Mouse (Mus musculus): Measurements from ENCODE around the gene Ikzf2. TPM values are rescaled to one million over a fixed set of nuclear protein-coding genes. Genes with fewer than 3 reads are reported as not detected.

The Ikzf2 gene
- 1 to 10 TPM; 5.5 to 6.9 TPM for total RNA-seq (2021)

DNA sequence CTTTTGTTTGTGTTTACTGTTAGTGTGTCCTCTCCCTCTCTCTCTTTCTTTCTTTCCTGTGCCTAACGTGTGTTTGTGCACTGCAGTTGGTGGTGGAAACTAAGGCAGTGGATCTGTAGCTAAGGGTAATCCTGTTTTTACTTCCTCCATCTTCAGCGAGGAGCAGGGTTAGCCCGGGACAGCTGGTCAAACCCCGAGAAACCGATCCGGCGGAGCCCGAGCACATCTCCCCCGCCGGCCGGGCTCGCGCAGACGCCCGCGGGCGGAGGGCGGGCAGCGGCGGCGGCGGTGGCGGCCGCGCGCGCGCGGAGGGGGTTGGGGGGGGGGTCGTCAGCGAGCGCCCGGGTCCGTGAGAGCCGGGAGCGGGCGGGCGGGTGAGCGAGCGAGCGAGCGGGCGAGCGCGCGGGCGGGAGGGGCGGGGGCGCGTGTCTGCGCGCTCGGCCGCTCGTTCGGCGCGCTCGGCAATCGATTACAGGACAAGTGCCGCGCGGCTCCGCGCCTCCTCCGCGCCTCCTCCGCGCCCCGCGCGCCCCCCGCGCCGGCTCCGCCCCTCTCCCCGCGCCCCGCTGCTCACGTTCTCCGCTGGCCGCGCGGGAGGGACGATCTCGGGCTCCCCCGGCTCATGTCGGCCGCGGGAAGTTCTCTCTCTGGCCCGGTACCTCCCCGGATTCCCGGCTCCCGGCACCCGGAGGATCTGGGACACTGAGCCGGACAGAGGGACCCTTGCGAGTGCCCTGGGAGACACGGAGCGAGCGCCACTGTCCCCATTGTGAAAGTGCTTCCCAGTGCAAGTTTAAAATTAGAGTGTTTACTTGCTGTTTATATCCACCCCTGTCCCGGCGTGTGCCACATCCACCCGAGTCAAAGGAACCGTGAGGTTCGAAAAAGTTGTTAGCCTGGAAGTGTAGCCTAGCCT lies at the start of gene Ikzf2:
Gene Ikzf2 (minus strand): TSS at position 170 of the 916 bp plus-strand sequence.
- peak; percentile 50 to 60 for DNase-seq (ENCODE audit: extremely low spot score in 1 of 2, low spot score in 1 of 2)

DNA sequence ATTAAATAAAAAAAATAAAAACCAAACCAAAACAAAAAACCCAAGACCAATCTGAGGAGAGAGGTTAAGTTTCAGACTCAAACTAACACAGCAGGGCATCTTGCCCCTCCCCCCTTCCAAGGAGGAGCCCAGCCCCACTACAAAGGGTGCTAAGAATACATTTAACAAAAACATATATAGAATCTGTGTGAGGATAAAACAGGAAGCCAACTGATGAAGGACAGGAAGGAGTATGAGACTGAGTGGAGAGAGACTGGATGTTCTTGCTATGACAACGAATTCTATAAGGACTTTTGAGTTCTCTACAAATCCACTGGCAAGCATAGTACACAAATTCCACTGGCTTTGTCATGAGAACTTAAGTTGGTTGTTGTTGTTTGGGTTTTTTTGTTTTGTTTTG lies 42.7 kb upstream of the Ikzf2 start:
- DNase-seq (ENCODE audit: extremely low spot score in 1 of 2, low spot score in 1 of 2), result no peak

DNA sequence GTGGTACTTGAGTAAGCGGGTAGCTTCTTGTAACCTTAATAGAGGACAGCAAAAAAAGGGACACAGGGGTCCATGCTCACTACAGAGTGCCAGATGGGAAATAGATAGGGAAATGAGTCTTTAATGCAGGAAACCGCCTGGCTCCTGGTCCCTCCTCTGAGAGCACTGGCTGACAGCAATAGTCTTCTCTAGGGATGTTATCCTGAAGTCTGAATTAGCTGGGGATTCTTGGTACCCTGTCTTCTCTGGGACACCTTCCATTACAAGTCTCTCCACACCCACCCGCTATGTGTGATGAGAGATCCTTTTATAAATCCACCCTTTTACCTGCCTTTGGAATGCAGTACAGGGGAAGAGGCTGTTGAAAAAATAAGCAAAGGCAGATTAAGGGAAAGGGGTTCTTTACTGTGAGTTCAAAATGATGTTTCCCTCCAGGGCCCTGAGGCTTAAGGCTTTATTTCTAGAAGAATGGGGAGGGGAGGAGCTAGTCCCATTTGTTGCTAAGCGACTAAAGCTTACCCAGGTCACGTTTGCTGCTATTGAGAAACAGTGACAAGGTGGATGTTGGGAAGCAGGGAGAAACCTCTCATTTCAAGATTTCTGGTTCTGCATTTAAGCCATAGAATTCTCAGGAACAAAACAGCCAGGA lies 42.1 kb upstream of the Ikzf2 start:
- DNase-seq (ENCODE audit: extremely low spot score in 1 of 2, low spot score in 1 of 2), result no peak

DNA sequence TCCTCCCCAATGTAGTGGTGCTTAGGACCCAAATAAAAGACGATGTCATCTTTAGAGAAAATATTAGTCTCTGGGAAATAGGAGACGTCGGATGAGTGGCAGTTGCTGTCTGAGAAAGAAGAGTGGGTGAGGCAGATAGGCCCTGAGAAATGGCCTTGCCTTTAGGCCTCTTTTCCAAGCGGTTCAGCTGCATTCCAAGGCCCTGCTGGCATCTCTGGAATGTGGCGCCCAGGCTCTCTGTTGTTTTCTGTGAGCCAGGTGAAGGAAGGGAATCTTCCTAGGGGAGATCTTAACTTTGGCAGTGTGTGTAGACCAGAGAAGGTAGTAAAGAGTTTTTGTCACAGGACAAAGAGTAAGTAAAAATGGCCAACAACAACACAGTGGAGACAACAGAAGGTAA lies 40.9 kb upstream of the Ikzf2 start:
- no peak for DNase-seq (ENCODE audit: extremely low spot score in 1 of 2, low spot score in 1 of 2)

DNA sequence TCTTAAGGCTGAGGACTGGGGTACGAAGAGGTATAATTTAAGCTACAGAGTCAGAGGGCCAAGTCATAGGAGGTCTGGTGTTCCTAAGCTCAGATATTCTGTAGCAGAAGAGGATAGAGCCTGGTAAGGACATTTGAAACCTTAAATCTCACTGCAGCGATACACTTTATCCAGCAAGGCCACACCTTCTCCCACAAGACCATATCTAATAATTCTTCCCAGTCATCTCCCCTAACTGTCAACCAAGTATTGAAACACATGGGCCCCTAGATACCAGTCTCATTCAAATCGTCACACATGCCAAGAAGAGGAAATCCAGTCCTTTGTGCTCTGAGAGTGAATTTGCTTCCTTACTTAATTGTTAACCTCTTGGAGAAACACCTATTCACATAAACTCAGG lies 30.1 kb upstream of the Ikzf2 start:
- DNase-seq (ENCODE audit: extremely low spot score in 1 of 2, low spot score in 1 of 2), result no peak

DNA sequence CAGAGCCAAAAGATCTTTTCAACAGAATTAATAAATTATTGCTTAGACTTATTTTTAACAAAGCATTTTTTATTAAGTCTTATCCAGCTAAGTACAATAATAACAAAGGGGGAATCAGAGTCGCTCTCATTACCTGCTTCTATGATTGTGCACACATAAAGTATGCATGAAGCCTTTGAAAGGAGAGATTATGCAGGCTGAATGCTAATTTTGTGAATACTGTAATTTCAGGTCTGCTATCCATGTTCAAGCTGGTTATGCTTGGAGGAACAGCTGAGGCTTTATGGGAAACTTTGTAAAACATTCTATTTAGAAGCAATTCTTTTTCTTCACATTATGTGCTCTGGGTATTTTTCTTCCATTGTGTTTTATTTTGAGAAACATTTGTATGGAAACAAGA lies 21.5 kb upstream of the Ikzf2 start:
- DNase-seq (ENCODE audit: extremely low spot score in 1 of 2, low spot score in 1 of 2), result no peak

DNA sequence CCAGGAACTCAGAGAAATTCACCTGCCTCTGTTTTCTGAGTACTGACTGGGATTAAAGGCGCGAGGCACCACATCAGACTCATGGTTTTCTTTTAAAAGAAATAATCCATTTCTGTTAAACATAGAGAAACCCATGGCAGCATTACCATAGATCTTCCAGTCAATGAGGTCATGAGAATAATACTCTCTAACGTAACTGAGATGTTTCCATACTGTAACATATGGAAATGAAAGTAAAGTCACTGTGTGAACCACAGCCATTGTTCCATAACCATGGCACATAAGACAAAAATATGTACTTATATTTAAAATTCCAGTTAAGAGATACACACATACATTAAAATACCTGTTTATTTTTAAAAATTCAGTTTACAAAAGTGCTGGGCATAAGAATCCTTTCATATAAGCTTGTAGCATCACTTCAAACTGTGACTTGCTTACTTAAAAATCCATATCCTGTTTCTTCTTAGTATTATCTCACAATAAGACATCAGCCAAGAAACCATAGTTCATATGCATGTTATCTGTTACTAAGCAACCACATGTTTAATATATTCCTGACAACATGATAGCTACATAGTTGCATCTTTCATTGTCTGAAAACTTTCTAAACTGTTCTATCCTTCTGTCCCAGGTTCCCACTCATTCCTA lies 16.6 kb upstream of the Ikzf2 start:
- DNase-seq (ENCODE audit: extremely low spot score in 1 of 2, low spot score in 1 of 2), result no peak

DNA sequence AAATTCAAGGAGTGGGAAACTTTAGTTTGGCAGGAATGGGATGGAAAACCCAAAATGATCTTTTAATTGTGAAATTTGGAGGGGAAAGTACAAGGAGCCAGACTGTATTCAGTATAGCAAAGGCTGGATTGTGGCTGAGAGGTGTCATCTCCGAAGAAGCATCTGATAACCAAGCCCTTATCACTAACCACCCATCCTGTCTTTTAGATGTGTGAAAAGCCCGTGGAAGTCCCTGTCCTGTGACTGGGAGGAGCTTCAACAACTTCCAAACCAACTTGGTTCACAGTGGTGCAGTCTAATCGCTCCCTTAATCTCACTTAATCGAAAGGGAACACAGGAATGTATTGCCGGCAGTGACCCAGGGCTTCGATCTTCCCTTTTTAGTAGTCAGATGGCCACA lies 4.9 kb upstream of the Ikzf2 start:
- DNase-seq (ENCODE audit: extremely low spot score in 1 of 2, low spot score in 1 of 2), result no peak

DNA sequence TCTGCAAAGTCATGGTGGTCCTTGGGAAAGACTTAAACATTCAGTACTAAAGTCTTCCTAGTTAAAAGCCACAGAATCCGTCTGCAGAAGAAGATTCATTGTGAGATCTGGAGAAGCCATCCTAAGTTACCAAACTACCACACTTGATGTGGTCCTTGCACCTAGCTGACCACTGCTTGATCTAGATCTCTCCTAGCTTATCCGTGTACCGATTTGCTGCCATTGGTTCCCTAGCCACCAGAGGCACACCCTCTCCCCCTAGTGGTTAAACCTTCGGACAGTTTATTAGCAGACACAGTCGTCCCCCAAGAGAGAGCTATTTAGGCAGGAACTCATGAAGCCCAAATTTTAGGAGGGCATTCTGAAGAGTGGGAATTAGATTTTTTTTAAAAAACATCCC lies 1.9 kb upstream of the Ikzf2 start:
- peak; percentile 17 to 27 for DNase-seq (ENCODE audit: extremely low spot score in 1 of 2, low spot score in 1 of 2)

DNA sequence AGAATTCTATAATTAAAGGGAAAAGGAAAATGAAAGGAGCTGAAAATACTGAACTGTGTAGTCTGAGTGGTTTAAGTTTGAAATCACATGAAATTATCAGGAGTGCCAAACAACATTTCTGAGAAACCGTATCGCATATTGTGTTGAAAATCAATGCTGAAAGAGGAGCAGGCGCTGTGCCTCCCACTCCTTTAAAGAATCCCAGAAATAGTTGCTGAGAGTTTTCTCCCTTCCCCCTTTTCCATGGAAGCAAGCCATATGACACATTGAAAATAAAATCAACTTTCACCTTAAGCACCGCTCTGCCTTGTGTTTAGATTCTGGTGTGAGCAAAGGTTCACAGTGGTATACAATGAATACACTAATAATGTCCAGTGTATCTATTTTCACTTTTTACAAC lies 1.1 kb upstream of the Ikzf2 start:
- no peak for DNase-seq (ENCODE audit: extremely low spot score in 1 of 2, low spot score in 1 of 2)

DNA sequence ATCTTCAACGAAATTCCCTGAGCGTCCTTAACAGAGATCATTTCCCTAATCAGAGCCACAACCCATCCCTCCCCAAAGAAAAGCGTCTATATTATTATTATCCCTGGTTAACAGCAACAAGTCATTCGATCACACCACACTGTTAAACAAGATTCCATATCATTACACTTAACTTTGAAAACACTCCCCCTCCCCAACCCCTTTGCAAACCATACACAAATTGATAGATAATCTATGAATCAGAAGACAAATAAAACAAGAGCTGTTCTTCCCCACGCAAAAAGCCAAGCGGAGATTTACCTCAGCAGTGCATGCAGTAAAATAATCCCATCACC lies 337 bp downstream of the Ikzf2 start:
- no peak for DNase-seq (ENCODE audit: extremely low spot score in 1 of 2, low spot score in 1 of 2)

DNA sequence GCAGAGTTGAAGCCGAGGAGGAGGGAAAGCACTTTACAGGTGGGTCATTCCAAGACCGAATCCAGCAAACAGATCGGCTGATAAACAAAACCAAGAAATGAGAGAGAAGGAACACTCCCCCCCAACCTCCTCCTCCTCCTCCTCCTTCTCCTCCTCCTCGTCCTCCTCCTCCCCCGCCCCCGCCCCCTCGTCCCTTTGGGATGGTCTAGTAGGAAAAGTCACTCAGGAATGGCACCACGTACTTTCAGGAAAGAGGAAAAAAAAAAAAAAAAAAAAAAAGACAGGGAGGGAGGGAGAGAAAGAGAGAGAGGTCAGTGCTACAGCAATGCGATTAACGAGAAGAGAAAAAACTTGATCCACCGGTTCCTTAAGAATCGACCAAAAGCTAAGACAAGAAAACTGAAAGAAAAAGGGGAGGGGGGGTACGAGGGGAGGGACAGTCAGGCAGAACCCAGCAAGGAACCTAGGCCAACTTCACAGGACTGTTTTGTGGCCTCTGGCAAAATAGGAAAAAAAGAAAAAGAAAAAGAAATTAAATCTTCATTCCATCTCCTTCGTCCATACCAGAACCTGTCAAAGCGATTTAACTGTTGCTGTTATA lies 1.1 kb downstream of the Ikzf2 start:
- no peak for DNase-seq (ENCODE audit: extremely low spot score in 1 of 2, low spot score in 1 of 2)

DNA sequence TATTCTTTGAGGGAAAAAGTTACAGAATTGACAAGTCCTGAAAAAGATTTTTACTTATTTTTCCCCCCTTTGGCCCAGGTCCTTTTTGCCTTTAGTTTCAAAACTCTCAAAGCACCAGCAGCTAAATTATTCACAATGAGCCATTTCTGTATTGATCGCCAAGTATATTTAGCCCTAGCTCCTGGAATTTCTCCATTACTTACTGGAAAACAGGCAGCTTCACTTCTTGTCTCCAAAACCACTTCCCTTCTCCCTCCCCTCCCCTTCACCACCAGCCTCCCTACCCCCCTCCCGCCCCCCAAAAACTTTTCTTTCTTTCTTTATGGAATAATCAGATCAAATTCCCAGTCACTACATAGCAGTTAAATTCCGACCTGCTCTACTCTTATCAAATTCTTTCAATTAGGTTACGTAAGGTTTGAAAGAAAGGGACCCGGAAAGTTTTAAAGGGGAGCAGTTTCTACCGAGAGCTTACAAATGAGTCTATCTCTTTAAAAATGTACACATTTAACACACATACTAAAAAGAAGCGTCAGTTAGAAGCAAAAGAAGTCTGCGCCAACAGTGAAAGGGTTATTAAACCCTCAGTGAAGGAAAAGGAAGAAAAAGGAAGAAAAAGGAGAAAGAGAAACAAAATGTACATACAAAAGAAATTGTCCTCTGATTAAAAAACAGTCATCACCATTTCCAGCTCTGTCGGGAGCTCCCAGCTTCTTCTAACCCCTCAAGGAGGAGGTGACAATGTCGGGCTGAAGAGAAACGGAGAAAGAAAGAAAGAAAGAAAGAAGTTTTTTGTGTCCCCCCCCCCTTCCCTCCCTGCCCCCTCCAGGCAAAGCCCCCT lies 1.8 kb downstream of the Ikzf2 start:
- DNase-seq (ENCODE audit: extremely low spot score in 1 of 2, low spot score in 1 of 2), result no peak

DNA sequence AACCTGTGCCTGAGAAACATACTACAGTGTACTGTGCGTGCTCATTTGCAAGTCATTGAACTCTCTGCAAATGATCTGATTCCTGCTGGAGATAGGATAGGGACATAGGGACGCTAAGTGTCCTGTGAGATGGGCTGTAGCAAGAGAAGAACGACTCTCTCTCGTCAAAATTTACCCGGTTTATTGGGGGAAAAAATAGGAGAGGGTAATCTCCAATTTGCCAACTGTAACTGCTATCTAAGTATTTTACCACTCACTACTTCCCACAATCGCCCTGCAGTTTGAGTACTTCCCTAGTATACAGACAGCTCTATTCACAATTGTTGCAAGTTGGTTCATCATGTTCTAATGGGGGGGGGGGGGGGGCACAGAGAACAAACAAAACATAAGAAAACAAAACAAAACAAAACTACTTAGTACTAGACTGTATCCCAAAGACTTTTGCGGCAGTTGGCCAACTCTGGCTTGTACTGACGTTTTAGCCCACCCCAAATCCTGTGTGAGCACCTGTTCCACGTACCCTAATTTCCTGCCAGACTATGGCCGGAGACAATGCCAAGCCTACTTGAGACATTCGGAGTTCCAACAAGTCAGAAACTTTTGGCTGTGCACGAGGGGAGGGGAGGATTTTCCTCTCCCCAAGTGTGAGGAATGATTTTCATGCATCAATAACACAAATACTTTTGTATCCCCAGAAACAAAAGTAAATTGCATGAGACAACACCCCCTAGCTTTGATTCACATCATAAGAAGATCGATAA lies 2.6 kb downstream of the Ikzf2 start:
- no peak for DNase-seq (ENCODE audit: extremely low spot score in 1 of 2, low spot score in 1 of 2)

DNA sequence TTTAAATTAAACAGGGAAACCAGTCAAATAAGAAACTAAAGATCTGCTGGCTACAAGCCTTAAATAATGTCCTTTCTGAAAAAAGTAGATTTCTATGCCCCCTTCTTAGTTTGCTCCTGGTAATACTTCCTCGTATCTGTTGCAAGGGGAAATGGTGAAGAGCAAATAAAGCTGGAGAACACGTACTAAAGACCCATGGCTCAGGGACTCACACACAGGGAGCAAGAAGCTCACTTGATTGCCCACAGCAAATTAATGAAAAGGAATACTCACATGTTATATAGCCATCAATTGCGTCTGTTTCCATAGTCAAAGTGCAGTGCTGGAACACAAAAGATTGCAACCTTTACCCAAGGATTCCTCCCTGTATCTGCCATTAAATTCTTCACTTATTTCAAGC lies 3.2 kb downstream of the Ikzf2 start:
- DNase-seq (ENCODE audit: extremely low spot score in 1 of 2, low spot score in 1 of 2), result no peak

DNA sequence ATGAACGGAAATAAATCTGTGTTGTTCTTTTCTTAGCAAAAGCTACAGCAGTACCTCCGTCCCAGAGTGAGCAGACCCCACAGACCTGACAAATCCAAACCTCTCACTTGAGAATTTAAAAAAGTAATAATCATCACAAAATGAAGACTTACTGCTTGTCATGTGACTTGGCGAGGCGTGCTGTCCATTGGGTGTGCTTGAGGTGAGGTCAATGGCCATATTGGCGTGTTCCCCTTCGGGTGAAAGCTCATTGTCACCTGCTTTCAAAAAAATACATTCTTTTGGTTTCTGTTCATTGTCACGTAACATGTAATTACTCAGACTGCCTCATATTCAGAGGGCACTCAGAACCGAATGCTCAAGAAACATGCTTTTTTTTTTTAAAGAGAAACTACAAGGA lies 4.0 kb downstream of the Ikzf2 start:
- no peak for DNase-seq (ENCODE audit: extremely low spot score in 1 of 2, low spot score in 1 of 2)

DNA sequence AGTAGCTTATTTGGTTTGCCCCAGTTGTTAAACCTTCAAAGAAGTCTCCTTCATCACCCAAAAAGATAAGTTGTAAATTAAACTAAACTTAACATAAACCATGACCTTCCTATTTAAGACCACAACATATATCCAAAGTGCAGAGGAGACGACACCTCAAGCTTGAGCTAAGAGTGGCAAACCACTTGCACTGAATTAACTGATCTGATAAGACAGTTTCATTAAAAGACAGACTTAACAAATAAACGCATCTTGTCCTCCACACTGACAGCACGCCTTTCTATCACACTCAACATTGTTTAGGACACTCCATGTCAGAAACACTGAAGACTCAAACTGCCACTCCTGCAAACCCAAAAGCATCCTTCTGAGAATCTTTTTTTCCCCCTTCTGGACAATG lies 4.8 kb downstream of the Ikzf2 start:
- DNase-seq (ENCODE audit: extremely low spot score in 1 of 2, low spot score in 1 of 2), result no peak

DNA sequence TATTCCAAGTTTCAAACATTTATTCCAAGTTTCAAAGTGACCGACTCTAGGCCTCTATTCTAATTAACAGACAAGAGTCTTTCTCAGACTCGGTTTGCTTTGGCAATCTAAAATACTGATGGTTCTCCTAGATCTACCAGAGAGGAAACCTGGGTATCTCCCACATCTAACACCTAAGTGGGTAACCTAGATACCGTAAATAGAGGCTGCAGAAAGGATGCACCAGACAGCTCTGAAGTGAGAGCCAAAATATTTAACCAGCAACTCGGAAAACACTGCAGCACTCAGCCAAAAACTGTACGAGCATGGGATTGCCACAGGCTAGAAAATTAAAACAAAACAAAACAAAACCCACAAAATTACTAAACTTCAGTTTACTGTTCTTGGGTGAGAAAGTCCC lies 6.0 kb downstream of the Ikzf2 start:
- no peak for DNase-seq (ENCODE audit: extremely low spot score in 1 of 2, low spot score in 1 of 2)

DNA sequence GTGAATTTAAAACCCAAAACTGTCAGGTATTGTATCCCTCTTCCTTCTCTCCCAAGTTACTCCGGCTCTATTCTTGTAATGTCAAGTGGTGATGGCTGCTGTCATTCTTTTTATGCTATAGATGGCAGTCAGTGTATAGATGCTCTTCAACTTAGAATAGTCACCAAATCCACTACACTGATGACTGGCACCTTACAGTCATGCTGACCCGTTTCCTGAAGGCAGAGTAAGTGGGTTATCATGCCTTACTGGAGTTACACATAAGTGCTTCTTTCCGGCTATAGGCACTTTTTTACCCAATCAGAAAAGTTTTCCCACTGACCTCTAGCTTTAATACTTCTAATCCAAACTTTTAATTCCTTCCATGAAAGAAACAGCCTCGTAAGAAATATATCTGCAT lies 6.5 kb downstream of the Ikzf2 start:
- no peak for DNase-seq (ENCODE audit: extremely low spot score in 1 of 2, low spot score in 1 of 2)

Measured in layer of hippocampus, postnatal 25 days (tissue).